Mouse (Mus musculus): ENCODE results near the gene Carhsp1. TPM values are rescaled to one million over a fixed set of nuclear protein-coding genes. Genes with fewer than 3 reads are reported as not detected.

The Carhsp1 gene
- 80.6 and 91.0 TPM in 2 replicates for polyA plus RNA-seq (2012; rRNA removed)

GRCm38 (mm10) chr16:8671551-8672349, at the start of gene Carhsp1:
Carhsp1 (minus strand) TSS chr16:8672155.
- Histone ChIP-seq H3K36me3 (ENCODE audit: control insufficient read depth, insufficient read depth, low read length) (no peaks in the 10 kb centered on the region), H3K4me3 (ENCODE audit: control insufficient read depth, low read depth, low read length) (peak within 1 kb of the TSS; percentile 91), H3K27me3 (ENCODE audit: control insufficient read depth, insufficient read depth, low read length) (no peaks in the 10 kb centered on the region), H3K27ac (ENCODE audit: control insufficient read depth, insufficient read depth, low read depth, low read length) (peak within 1 kb of the TSS; percentile 67), H3K4me1 (ENCODE audit: control insufficient read depth, insufficient read depth, low read length) (peaks cover 18% of the 10 kb centered on the region)
- peak; percentile 73 for TF ChIP-seq POLR2A (IDR thresholded peaks at IDR 0.05; ENCODE audit: control insufficient read depth, low read depth, low read length)
- TF ChIP-seq CTCF (IDR thresholded peaks at IDR 0.05; ENCODE audit: control insufficient read depth, insufficient read depth, insufficient replicate concordance, low read depth, low read length) = no peak

DNA sequence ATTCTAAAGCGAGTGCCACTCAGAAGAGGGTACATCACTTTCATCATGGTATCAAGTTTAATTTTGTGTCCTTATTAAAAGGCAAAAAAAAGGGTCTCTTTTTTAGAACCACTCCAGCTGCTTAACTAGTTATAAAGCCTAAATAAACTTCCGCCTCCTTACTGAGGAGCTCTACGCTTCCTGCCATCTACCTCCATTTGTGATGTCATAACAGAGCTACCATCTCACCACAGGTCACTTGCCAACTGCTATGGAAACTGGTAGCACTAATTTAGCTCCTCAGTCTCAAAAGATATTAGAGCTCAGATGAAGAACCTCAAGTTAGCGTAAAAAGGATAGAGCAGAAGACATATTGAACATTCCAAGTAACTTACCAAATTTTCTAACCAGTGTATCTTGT, 48.5 kb upstream of the Carhsp1 start:
- H3K36me3 ChIP-seq (ENCODE audit: control insufficient read depth, insufficient read depth, low read length) = no peaks in the 10 kb centered on the region; the same call in 1 of the 2 replicates
- H3K27ac ChIP-seq (ENCODE audit: control insufficient read depth, insufficient read depth, low read depth, low read length) = peak overlapping the region; percentile 81
- H3K4me3 ChIP-seq (ENCODE audit: control insufficient read depth, low read depth, low read length) = peak overlapping the region; percentile 81; the same call in 1 of the 2 replicates
- TF ChIP-seq CTCF (IDR thresholded peaks at IDR 0.05; ENCODE audit: control insufficient read depth, insufficient read depth, insufficient replicate concordance, low read depth, low read length) (no peak), POLR2A (IDR thresholded peaks at IDR 0.05; ENCODE audit: control insufficient read depth, low read depth, low read length) (no peak)
- H3K27me3 ChIP-seq (ENCODE audit: control insufficient read depth, insufficient read depth, low read length) = no peaks in the 10 kb centered on the region
- H3K4me1 ChIP-seq (ENCODE audit: control insufficient read depth, insufficient read depth, low read length) = peaks cover 3% of the 10 kb centered on the region

DNA sequence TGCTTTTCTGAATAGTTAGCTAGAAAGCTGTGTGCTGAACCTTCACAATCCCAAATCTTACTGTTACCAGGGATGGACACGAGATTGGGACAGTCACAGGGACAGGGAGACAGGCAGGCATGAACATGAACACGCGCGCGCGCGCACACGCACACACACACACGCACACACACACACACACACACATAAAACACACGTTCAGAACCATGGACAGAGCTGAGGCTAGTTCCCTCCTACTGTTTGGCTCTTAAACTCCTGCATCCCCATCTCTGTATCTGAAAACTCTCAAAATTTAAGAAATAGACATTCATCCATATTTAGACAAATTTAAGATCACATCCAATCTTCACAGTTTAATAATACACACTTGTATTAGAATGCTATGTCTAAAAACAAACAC, 45.8 kb upstream of the Carhsp1 start:
- Histone ChIP-seq H3K4me3 (ENCODE audit: control insufficient read depth, low read depth, low read length) (no peak overlapping the region), H3K4me1 (ENCODE audit: control insufficient read depth, insufficient read depth, low read length) (peaks cover 4% of the 10 kb centered on the region), H3K27me3 (ENCODE audit: control insufficient read depth, insufficient read depth, low read length) (no peaks in the 10 kb centered on the region), H3K27ac (ENCODE audit: control insufficient read depth, insufficient read depth, low read depth, low read length) (no peak overlapping the region), H3K36me3 (ENCODE audit: control insufficient read depth, insufficient read depth, low read length) (no peaks in the 10 kb centered on the region; the same call in 1 of the 2 replicates)
- no peak for TF ChIP-seq POLR2A (IDR thresholded peaks at IDR 0.05; ENCODE audit: control insufficient read depth, low read depth, low read length)
- no peak for TF ChIP-seq CTCF (IDR thresholded peaks at IDR 0.05; ENCODE audit: control insufficient read depth, insufficient read depth, insufficient replicate concordance, low read depth, low read length)

- no peak for TF ChIP-seq POLR2A (IDR thresholded peaks at IDR 0.05; ENCODE audit: control insufficient read depth, low read depth, low read length)
- TF ChIP-seq CTCF (IDR thresholded peaks at IDR 0.05; ENCODE audit: control insufficient read depth, insufficient read depth, insufficient replicate concordance, low read depth, low read length) = no peak
- peaks cover 1% of the 10 kb centered on the region; the same call in 1 of the 2 replicates for H3K36me3 ChIP-seq (ENCODE audit: control insufficient read depth, insufficient read depth, low read length)
- H3K27me3 ChIP-seq (ENCODE audit: control insufficient read depth, insufficient read depth, low read length) = no peaks in the 10 kb centered on the region
- no peak overlapping the region for H3K4me3 ChIP-seq (ENCODE audit: control insufficient read depth, low read depth, low read length)
- no peak overlapping the region for H3K27ac ChIP-seq (ENCODE audit: control insufficient read depth, insufficient read depth, low read depth, low read length)
- H3K4me1 ChIP-seq (ENCODE audit: control insufficient read depth, insufficient read depth, low read length) = peaks cover 4% of the 10 kb centered on the region
Measured at GRCm38 (mm10) chr16:8716300-8716699, 44.3 kb upstream of the Carhsp1 start.

DNA sequence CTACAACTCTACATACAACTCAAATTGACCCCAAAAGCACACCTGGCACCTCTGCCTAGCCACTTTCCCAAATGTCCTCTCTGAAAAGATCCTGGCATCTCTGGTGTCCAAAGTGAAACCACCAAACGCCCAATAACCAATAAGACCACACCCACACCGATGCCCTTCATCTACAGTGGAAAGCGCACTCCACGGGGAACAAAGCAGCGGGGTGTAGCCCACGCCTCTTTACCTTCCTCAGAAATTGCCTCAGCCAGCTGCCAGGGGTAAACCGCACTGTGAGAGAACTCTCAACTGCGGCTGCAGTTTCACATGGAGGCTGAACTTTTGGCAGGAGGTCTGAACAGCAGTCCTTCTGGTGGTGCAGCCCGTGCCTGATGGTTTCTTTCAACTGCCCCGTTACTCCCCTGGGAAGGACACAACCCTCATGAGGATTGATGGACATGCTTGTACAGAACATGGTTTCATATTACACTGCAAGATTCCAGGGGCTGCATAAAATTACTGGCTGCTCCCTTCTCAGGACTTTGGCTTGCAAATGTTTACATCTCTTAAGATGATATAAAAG, 43.6 kb upstream of the Carhsp1 start:
- TF ChIP-seq CTCF (IDR thresholded peaks at IDR 0.05; ENCODE audit: control insufficient read depth, insufficient read depth, insufficient replicate concordance, low read depth, low read length) = no peak
- TF ChIP-seq POLR2A (IDR thresholded peaks at IDR 0.05; ENCODE audit: control insufficient read depth, low read depth, low read length) = no peak
- Histone ChIP-seq H3K4me3 (ENCODE audit: control insufficient read depth, low read depth, low read length) (peak overlapping the region; percentile 5; the same call in 1 of the 2 replicates), H3K27ac (ENCODE audit: control insufficient read depth, insufficient read depth, low read depth, low read length) (no peak overlapping the region), H3K27me3 (ENCODE audit: control insufficient read depth, insufficient read depth, low read length) (no peaks in the 10 kb centered on the region), H3K36me3 (ENCODE audit: control insufficient read depth, insufficient read depth, low read length) (peaks cover 1% of the 10 kb centered on the region; the same call in 1 of the 2 replicates), H3K4me1 (ENCODE audit: control insufficient read depth, insufficient read depth, low read length) (peaks cover 4% of the 10 kb centered on the region)

DNA sequence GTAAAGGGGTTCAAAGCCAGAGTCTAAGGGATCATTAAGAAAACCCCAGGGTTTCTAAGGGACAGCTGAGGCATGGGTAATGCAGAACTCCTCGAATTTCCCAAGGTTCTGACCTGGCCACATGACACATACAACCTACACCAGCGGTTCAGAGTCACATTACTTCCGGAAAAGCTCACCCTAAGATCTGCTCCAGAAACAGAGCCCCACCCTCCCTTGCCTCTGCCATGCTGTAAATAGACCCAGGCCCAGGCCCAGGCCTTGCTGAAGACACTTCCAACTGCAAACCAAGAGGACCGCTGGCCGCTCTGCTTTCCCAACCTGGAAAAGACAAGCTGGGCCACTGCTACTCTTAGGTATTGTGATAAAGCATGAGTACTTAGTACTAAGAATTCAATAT, 42.9 kb upstream of the Carhsp1 start:
- H3K4me3 ChIP-seq (ENCODE audit: control insufficient read depth, low read depth, low read length) = no peak overlapping the region
- H3K27me3 ChIP-seq (ENCODE audit: control insufficient read depth, insufficient read depth, low read length) = no peaks in the 10 kb centered on the region
- H3K4me1 ChIP-seq (ENCODE audit: control insufficient read depth, insufficient read depth, low read length) = peaks cover 4% of the 10 kb centered on the region
- no peak overlapping the region for H3K27ac ChIP-seq (ENCODE audit: control insufficient read depth, insufficient read depth, low read depth, low read length)
- H3K36me3 ChIP-seq (ENCODE audit: control insufficient read depth, insufficient read depth, low read length) = peaks cover 1% of the 10 kb centered on the region; the same call in 1 of the 2 replicates
- no peak for TF ChIP-seq CTCF (IDR thresholded peaks at IDR 0.05; ENCODE audit: control insufficient read depth, insufficient read depth, insufficient replicate concordance, low read depth, low read length)
- TF ChIP-seq POLR2A (IDR thresholded peaks at IDR 0.05; ENCODE audit: control insufficient read depth, low read depth, low read length) = no peak

DNA sequence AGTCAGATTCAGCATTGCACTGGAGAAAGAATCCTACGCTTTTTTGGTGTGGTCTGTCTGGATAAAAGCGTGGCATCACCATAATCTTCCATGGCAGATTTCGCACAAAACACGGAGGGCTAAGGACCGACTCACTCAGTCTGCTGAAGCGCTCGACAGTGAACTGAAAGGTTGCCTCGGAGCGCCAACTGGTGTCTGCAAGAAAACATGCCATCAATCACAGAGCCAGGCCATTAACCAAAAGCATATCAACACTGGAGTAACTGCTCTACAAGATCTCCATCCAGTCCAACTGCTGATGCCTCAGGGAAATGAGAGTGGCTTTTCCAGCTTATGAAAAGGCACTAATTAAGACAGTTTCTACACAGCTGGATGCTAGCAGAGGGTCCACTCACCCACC, 40.0 kb upstream of the Carhsp1 start:
- Histone ChIP-seq H3K36me3 (ENCODE audit: control insufficient read depth, insufficient read depth, low read length) (peaks cover 5% of the 10 kb centered on the region), H3K4me3 (ENCODE audit: control insufficient read depth, low read depth, low read length) (no peak overlapping the region), H3K27me3 (ENCODE audit: control insufficient read depth, insufficient read depth, low read length) (no peaks in the 10 kb centered on the region), H3K4me1 (ENCODE audit: control insufficient read depth, insufficient read depth, low read length) (peaks cover 4% of the 10 kb centered on the region), H3K27ac (ENCODE audit: control insufficient read depth, insufficient read depth, low read depth, low read length) (no peak overlapping the region)
- TF ChIP-seq POLR2A (IDR thresholded peaks at IDR 0.05; ENCODE audit: control insufficient read depth, low read depth, low read length) = no peak
- no peak for TF ChIP-seq CTCF (IDR thresholded peaks at IDR 0.05; ENCODE audit: control insufficient read depth, insufficient read depth, insufficient replicate concordance, low read depth, low read length)

Measured in testis, adult 2 months (tissue).